Mouse (Mus musculus): ENCODE results near the gene Stim1. TPM values are rescaled to one million over a fixed set of nuclear protein-coding genes. Genes with fewer than 3 reads are reported as not detected.

The Stim1 gene
- polyA plus RNA-seq, 1 experiment from 2014 or later, result 11.6 TPM

DNA sequence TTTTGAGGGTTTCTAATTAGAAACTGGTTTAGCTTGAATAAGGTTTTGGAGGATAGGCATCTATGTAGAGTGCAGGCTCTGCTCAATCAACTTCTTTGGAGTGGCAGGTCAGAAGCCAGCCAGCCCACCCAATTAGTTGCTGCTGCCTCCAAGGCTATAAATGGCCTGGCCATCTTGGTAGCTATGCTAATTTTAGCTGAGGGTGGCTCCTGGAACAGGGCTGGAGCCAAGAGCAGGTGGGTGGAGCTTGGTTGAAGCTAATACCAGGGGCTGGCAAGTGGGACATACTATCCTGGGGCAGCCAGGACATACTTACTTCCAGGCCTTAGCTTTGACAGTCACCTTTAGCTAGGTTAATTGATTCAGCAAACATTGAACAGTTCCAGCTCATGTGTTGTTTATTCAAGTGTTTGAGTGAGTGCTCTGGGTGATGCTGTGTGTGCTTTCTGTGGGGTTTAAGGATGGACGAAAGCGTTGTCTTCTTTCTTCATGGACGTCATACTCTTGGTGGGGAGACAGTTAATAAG is 4.9 kb downstream of the Stim1 start:
- 94% methylated on average over 3 of the region's 3 CpGs for WGBS
- no peak overlapping the region for H3K4me2 ChIP-seq (replicated peaks; ENCODE audit: low read depth, low read length)
- no peak overlapping the region for H3K4me3 ChIP-seq (ENCODE audit: low read length)
- H3K36me3 ChIP-seq (ENCODE audit: control insufficient read depth, insufficient read depth, low read length), result no peaks in the 10 kb centered on the region
- H3K9ac ChIP-seq (ENCODE audit: low read depth, low read length), result no peak overlapping the region
- no peaks in the 10 kb centered on the region for H3K4me1 ChIP-seq (ENCODE audit: control insufficient read depth, insufficient read depth, low read length)
- no peak for ATAC-seq (ENCODE audit: low FRiP score, low TSS enrichment)
- no peaks in the 10 kb centered on the region for H3K9me3 ChIP-seq (ENCODE audit: control insufficient read depth, low read length)
- H3K27ac ChIP-seq (ENCODE audit: low read depth, low read length), result no peak overlapping the region
- no peaks in the 10 kb centered on the region for H3K27me3 ChIP-seq (ENCODE audit: control insufficient read depth, insufficient read depth, low read length)

DNA sequence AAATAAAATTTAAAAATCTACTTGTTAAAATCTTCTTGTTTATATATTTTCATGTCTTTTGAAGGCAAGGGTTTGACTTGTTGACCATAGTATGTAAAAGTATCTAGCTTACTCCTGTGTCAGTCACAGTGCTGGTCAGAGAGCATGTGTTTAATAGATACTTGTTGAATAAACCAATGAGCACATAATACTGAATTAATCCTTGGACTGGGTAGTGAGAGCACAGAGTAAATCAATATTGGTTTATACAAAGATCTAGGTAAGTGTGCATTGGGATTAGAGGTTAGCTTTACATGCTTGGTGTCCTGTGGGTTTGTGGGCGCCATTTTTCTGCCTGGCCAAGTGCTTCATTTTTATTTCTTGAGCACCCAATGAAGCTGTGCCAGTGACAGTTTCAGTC is 13.8 kb downstream of the Stim1 start:
- ATAC-seq (ENCODE audit: low FRiP score, low TSS enrichment), result no peak
- H3K4me3 ChIP-seq (ENCODE audit: low read length), result no peak overlapping the region
- H3K4me2 ChIP-seq (replicated peaks; ENCODE audit: low read depth, low read length), result no peak overlapping the region
- H3K27ac ChIP-seq (ENCODE audit: low read depth, low read length), result no peak overlapping the region
- no peaks in the 10 kb centered on the region for H3K4me1 ChIP-seq (ENCODE audit: control insufficient read depth, insufficient read depth, low read length)
- H3K36me3 ChIP-seq (ENCODE audit: control insufficient read depth, insufficient read depth, low read length), result no peaks in the 10 kb centered on the region
- H3K9me3 ChIP-seq (ENCODE audit: control insufficient read depth, low read length), result no peaks in the 10 kb centered on the region
- 90% methylated on average over 1 of the region's 1 CpGs for WGBS
- no peaks in the 10 kb centered on the region; the same call in 1 of the 2 replicates for H3K27me3 ChIP-seq (ENCODE audit: control insufficient read depth, insufficient read depth, low read length)
- no peak overlapping the region for H3K9ac ChIP-seq (ENCODE audit: low read depth, low read length)

DNA sequence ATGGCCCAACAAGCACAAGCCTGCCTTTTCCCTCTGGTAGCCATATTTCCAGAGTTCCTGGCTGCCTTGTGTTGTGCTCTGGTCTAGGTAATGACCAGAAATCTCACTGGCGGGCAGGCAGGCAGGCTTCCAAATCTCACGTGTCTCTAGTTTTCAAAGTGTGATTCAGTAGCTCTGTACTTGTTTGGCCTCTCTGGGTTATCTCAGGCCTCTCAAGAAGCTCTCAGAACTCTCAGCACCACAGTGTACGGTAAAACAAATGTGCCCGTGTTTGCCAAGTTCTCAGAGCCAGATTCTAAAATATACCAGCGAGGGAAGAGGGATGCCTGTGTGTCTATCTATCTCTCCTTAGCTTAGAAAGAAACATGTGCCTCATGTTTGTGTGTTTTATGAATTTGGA is 14.7 kb downstream of the Stim1 start:
- no peak overlapping the region for H3K9ac ChIP-seq (ENCODE audit: low read depth, low read length)
- H3K36me3 ChIP-seq (ENCODE audit: control insufficient read depth, insufficient read depth, low read length), result no peaks in the 10 kb centered on the region
- H3K4me2 ChIP-seq (replicated peaks; ENCODE audit: low read depth, low read length), result no peak overlapping the region
- H3K4me1 ChIP-seq (ENCODE audit: control insufficient read depth, insufficient read depth, low read length), result no peaks in the 10 kb centered on the region
- H3K4me3 ChIP-seq (ENCODE audit: low read length), result no peak overlapping the region
- 84% methylated on average over 5 of the region's 5 CpGs for WGBS
- no peak for ATAC-seq (ENCODE audit: low FRiP score, low TSS enrichment)
- H3K27ac ChIP-seq (ENCODE audit: low read depth, low read length), result no peak overlapping the region
- no peaks in the 10 kb centered on the region for H3K9me3 ChIP-seq (ENCODE audit: control insufficient read depth, low read length)
- H3K27me3 ChIP-seq (ENCODE audit: control insufficient read depth, insufficient read depth, low read length), result no peaks in the 10 kb centered on the region; the same call in 1 of the 2 replicates

DNA sequence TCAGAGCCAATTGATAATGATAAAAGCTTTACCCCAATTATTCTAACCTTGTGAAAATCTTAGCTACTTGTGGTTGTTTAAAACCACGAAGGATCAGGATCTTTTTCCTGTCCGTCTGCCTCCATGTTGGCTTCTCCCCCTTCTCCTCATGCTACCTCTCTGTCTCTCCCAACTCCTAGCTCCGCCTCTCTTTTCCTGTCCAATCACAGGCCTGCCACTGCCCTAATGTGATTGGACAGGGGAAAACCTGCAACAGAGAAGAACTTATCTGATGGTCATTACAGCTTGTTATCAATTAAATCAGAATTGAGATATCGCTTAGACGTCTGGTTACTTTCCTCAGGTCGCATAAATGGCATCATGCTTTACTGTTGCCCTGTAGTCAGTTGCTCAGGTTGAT is 21.9 kb downstream of the Stim1 start:
- no peak for ATAC-seq (ENCODE audit: low FRiP score, low TSS enrichment)

DNA sequence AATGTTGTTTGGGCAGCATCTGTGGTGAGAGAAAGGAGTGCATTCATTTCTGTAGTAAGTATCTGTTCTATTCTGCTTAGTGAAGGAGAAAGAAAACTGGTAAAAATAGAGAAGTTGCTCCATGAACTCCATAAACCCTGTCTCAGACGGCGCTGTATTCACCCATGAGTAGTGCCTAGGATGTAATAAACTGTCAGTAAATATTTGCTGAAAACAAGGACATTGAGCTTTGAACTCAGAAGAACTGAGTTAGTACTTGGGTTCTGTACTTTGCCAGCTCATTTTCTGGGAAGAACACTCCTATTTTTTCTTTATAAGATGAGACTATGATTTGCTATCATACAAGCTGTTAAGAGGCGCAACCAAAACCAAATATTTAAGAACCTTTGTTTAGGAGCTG is 24.6 kb downstream of the Stim1 start:
- no peaks in the 10 kb centered on the region for H3K36me3 ChIP-seq (ENCODE audit: control insufficient read depth, insufficient read depth, low read length)
- no peak for ATAC-seq (ENCODE audit: low FRiP score, low TSS enrichment)
- H3K9me3 ChIP-seq (ENCODE audit: control insufficient read depth, low read length), result no peaks in the 10 kb centered on the region
- no peak overlapping the region for H3K27ac ChIP-seq (ENCODE audit: low read depth, low read length)
- no peaks in the 10 kb centered on the region for H3K27me3 ChIP-seq (ENCODE audit: control insufficient read depth, insufficient read depth, low read length)
- no peak overlapping the region for H3K9ac ChIP-seq (ENCODE audit: low read depth, low read length)
- peaks cover 6% of the 10 kb centered on the region; the same call in 1 of the 2 replicates for H3K4me1 ChIP-seq (ENCODE audit: control insufficient read depth, insufficient read depth, low read length)
- 92% methylated on average over 3 of the region's 3 CpGs for WGBS
- no peak overlapping the region for H3K4me3 ChIP-seq (ENCODE audit: low read length)
- no peak overlapping the region for H3K4me2 ChIP-seq (replicated peaks; ENCODE audit: low read depth, low read length)

More for the DNA sequence above, 21.9 kb downstream of the Stim1 start:
- Histone ChIP-seq H3K9ac (ENCODE audit: low read depth, low read length) (no peak overlapping the region), H3K36me3 (ENCODE audit: control insufficient read depth, insufficient read depth, low read length) (no peaks in the 10 kb centered on the region), H3K4me1 (ENCODE audit: control insufficient read depth, insufficient read depth, low read length) (peaks cover 6% of the 10 kb centered on the region; the same call in 1 of the 2 replicates), H3K4me2 (replicated peaks; ENCODE audit: low read depth, low read length) (no peak overlapping the region), H3K27me3 (ENCODE audit: control insufficient read depth, insufficient read depth, low read length) (no peaks in the 10 kb centered on the region), H3K9me3 (ENCODE audit: control insufficient read depth, low read length) (no peaks in the 10 kb centered on the region), H3K27ac (ENCODE audit: low read depth, low read length) (no peak overlapping the region), H3K4me3 (ENCODE audit: low read length) (no peak overlapping the region)
- 82% methylated on average over 6 of the region's 6 CpGs for WGBS

DNA sequence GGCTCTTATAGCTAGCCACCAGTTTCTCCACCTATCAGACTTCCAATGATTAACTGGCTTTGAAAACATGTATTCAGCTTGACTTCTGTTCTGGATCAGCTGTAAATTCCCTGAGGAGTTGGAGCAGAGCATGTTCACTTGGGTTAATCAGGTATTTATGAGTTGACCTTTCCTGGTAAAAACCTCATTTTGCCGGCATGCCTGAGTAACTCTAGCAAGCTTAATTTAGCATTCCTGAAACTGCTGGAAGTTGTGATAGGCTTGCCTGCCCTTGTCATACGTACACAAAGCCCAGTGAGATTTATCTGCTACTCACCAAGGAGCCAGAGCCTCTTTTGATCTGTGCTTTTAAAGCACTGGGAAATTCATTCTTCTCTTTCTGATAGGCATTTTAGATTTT is 25.6 kb downstream of the Stim1 start:
- Histone ChIP-seq H3K4me3 (ENCODE audit: low read length) (no peak overlapping the region), H3K9ac (ENCODE audit: low read depth, low read length) (no peak overlapping the region), H3K4me1 (ENCODE audit: control insufficient read depth, insufficient read depth, low read length) (peaks cover 6% of the 10 kb centered on the region; the same call in 1 of the 2 replicates), H3K9me3 (ENCODE audit: control insufficient read depth, low read length) (no peaks in the 10 kb centered on the region), H3K4me2 (replicated peaks; ENCODE audit: low read depth, low read length) (no peak overlapping the region), H3K27me3 (ENCODE audit: control insufficient read depth, insufficient read depth, low read length) (no peaks in the 10 kb centered on the region), H3K36me3 (ENCODE audit: control insufficient read depth, insufficient read depth, low read length) (no peaks in the 10 kb centered on the region), H3K27ac (ENCODE audit: low read depth, low read length) (no peak overlapping the region)
- WGBS, result 3% methylated on average over 2 of the region's 2 CpGs
- ATAC-seq (ENCODE audit: low FRiP score, low TSS enrichment), result peak; percentile 75

DNA sequence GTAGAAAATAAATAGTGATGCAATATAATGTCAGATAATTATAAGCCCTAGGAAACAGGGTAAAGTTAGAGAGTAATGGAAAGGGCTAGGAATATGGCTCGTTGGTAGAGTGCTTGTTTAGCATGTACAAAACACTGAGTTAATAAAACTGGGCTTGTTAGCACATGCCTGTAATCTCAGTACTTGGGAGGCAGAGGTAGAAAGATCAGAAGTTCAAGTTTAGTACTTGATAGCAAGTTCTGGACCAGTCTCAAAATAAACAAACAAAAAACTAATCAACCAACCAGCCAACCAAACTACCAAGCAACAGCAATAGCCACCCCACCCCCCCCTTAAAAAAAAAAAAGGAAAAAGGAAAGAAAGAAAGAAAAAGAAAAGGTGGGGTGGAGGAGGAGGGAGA is 33.2 kb downstream of the Stim1 start:
- WGBS, result 78% methylated on average over 1 of the region's 1 CpGs
- H3K27ac ChIP-seq (ENCODE audit: low read depth, low read length), result no peak overlapping the region
- H3K4me3 ChIP-seq (ENCODE audit: low read length), result no peak overlapping the region
- H3K27me3 ChIP-seq (ENCODE audit: control insufficient read depth, insufficient read depth, low read length), result no peaks in the 10 kb centered on the region
- no peak overlapping the region for H3K4me2 ChIP-seq (replicated peaks; ENCODE audit: low read depth, low read length)
- H3K36me3 ChIP-seq (ENCODE audit: control insufficient read depth, insufficient read depth, low read length), result no peaks in the 10 kb centered on the region
- no peak for ATAC-seq (ENCODE audit: low FRiP score, low TSS enrichment)
- no peaks in the 10 kb centered on the region for H3K4me1 ChIP-seq (ENCODE audit: control insufficient read depth, insufficient read depth, low read length)
- H3K9ac ChIP-seq (ENCODE audit: low read depth, low read length), result no peak overlapping the region
- H3K9me3 ChIP-seq (ENCODE audit: control insufficient read depth, low read length), result no peaks in the 10 kb centered on the region

DNA sequence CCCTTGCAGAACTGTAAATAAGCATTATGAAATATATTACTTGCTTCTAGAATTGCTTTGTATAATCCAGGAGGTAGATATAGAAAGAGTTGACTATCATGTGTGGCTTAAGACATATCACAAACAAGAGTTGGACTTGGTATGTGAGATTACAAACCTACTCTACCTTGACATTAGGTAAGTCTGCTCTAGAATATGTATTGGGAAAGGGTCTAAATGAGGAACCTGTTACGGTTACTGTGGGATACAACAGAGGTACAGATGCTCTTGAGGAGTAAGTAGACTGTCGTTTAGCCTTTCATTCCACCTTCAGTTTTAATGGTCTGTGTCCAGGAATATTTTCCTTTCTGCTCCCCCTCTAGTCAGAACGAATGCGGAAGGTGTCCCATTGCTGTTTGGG is 34.9 kb downstream of the Stim1 start:
- no peak overlapping the region for H3K4me2 ChIP-seq (replicated peaks; ENCODE audit: low read depth, low read length)
- H3K4me1 ChIP-seq (ENCODE audit: control insufficient read depth, insufficient read depth, low read length), result no peaks in the 10 kb centered on the region
- no peaks in the 10 kb centered on the region for H3K9me3 ChIP-seq (ENCODE audit: control insufficient read depth, low read length)
- no peaks in the 10 kb centered on the region for H3K27me3 ChIP-seq (ENCODE audit: control insufficient read depth, insufficient read depth, low read length)
- no peaks in the 10 kb centered on the region for H3K36me3 ChIP-seq (ENCODE audit: control insufficient read depth, insufficient read depth, low read length)
- H3K27ac ChIP-seq (ENCODE audit: low read depth, low read length), result no peak overlapping the region
- no peak for ATAC-seq (ENCODE audit: low FRiP score, low TSS enrichment)
- H3K4me3 ChIP-seq (ENCODE audit: low read length), result no peak overlapping the region
- 82% methylated on average over 4 of the region's 4 CpGs for WGBS
- no peak overlapping the region for H3K9ac ChIP-seq (ENCODE audit: low read depth, low read length)

DNA sequence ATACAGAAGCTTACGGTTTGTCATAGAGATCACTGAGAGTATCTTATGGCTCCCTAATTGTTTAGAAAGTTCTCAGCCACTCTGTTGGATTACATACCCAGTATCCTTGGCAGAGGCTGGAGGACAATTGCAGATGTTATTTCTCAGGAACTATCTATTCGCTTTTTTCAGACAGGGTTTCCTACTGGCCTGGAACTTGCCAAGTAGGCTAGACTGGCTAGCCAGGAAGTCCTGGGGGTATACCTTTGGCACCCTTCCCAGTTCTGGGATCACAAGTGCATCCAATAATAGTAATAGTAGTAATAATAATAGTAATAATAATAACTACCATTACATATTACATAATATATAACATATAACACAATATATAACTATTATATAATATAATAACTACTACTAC is 38.0 kb downstream of the Stim1 start:
- WGBS, result 89% methylated on average over 2 of the region's 2 CpGs
- H3K4me2 ChIP-seq (replicated peaks; ENCODE audit: low read depth, low read length), result no peak overlapping the region
- no peaks in the 10 kb centered on the region for H3K27me3 ChIP-seq (ENCODE audit: control insufficient read depth, insufficient read depth, low read length)
- H3K36me3 ChIP-seq (ENCODE audit: control insufficient read depth, insufficient read depth, low read length), result no peaks in the 10 kb centered on the region
- H3K4me1 ChIP-seq (ENCODE audit: control insufficient read depth, insufficient read depth, low read length), result no peaks in the 10 kb centered on the region
- no peak for ATAC-seq (ENCODE audit: low FRiP score, low TSS enrichment)
- H3K9me3 ChIP-seq (ENCODE audit: control insufficient read depth, low read length), result no peaks in the 10 kb centered on the region
- no peak overlapping the region for H3K27ac ChIP-seq (ENCODE audit: low read depth, low read length)
- no peak overlapping the region for H3K9ac ChIP-seq (ENCODE audit: low read depth, low read length)
- H3K4me3 ChIP-seq (ENCODE audit: low read length), result no peak overlapping the region
